Mouse (Mus musculus) C2C12 (cell line): ENCODE measurements around the gene Tenm2.

Experiments
- CEBPB ChIP-seq: IDR thresholded peaks from one replicate; pipeline ENCODE4 v1.6.1; 2011; ENCODE audit warnings: low read depth, mild to moderate bottlenecking, control low read depth, moderate library complexity
- CTCF ChIP-seq: IDR thresholded peaks from one replicate; pipeline ENCODE4 v1.5.1; 2011; ENCODE audit not compliant: control insufficient read depth, insufficient read depth, insufficient read length
- MAX ChIP-seq: IDR thresholded peaks from one replicate; pipeline ENCODE4 v1.6.1; 2011; ENCODE audit warnings: mild to moderate bottlenecking, control low read depth
- MYOD1 ChIP-seq: IDR thresholded peaks from one replicate; pipeline ENCODE4 v1.6.1; 2011; ENCODE audit warnings: low read depth; ENCODE audit not compliant: control insufficient read depth, insufficient read length
- MYOG ChIP-seq: IDR thresholded peaks from one replicate; pipeline ENCODE4 v1.6.1; 2011; ENCODE audit not compliant: control insufficient read depth, insufficient read length; ENCODE audit errors: extremely low read depth
- USF1 ChIP-seq: IDR thresholded peaks from one replicate; pipeline ENCODE4 v1.6.1; 2011; ENCODE audit warnings: low read depth, mild to moderate bottlenecking, control low read depth, moderate library complexity

GRCm38 (mm10) chr11:36647179-36647578, 588.6 kb downstream of the Tenm2 start:
- TF ChIP-seq CEBPB (no peak), CTCF (no peak), MYOG (no peak), MYOD1 (no peak), MAX (no peak), USF1 (no peak)
